Mouse (Mus musculus) heart, embryonic 10.5 days (tissue): Measurements from ENCODE around the gene Bcam. TPM values are rescaled to one million over a fixed set of nuclear protein-coding genes. Genes with fewer than 3 reads are reported as not detected.

Experiments
- DNase-seq: peaks from one replicate; pipeline ENCODE4 v3.0.0-alpha.2; 2017; ENCODE audit warnings: low spot score
- H3K27ac ChIP-seq: fragments of 300-500 bp; sonication (generic); 2 replicates; pipeline ENCODE4 v1.5.1; 2016; ENCODE audit warnings: mild to moderate bottlenecking
- H3K27me3 ChIP-seq: fragments of 300-500 bp; sonication (generic); 2 replicates; pipeline ENCODE4 v1.6.1; 2016; ENCODE audit warnings: mild to moderate bottlenecking; ENCODE audit not compliant: poor library complexity, insufficient read depth, severe bottlenecking
- H3K36me3 ChIP-seq: fragments of 300-500 bp; sonication (generic); 2 replicates; pipeline ENCODE4 v1.6.1; 2016; ENCODE audit warnings: mild to moderate bottlenecking, moderate library complexity
- H3K4me1 ChIP-seq: fragments of 300-500 bp; sonication (generic); 2 replicates; pipeline ENCODE4 v1.6.1; 2016; ENCODE audit warnings: mild to moderate bottlenecking
- H3K4me3 ChIP-seq: fragments of 300-500 bp; sonication (generic); 2 replicates; pipeline ENCODE4 v1.5.1; 2016; ENCODE audit warnings: mild to moderate bottlenecking, moderate library complexity
- H3K9me3 ChIP-seq: fragments of 300-500 bp; sonication (generic); 2 replicates; pipeline ENCODE4 v1.6.1; 2016; ENCODE audit warnings: mild to moderate bottlenecking, moderate library complexity
- WGBS: fragments of 180-500 bp; shearing (Covaris S2); methylation state at CpG from one replicate; pipeline ENCODE4 v1.1.7; 2016; 5-methylcytosine and 5-hydroxymethylcytosine counted together
- polyA plus RNA-seq: library from polyadenylated mRNA; unstranded; fragments of >200 nt; fragmentation: Nextera tagmentation; extraction: Ambion mirVana; gene quantifications from 2 replicates; pipeline ENCODE4 v1.2.1, GENCODE M21; 2016

Gene Bcam
- polyA plus RNA-seq, 1 experiment from 2014 or later, result 140 TPM

- 3% methylated on average over 25 of the region's 25 CpGs for WGBS
- Histone ChIP-seq H3K4me3 (peak overlapping the region; percentile 81), H3K27me3 (no peaks in the 10 kb centered on the region), H3K4me1 (peaks cover 63% of the 10 kb centered on the region), H3K27ac (peak overlapping the region; percentile 93), H3K9me3 (no peaks in the 10 kb centered on the region), H3K36me3 (peaks cover 14% of the 10 kb centered on the region)
- peak; percentile 78 for DNase-seq
Observed at GRCm38 (mm10) chr7:19747420-19748218, 23.2 kb downstream of the Bcam start.

DNA sequence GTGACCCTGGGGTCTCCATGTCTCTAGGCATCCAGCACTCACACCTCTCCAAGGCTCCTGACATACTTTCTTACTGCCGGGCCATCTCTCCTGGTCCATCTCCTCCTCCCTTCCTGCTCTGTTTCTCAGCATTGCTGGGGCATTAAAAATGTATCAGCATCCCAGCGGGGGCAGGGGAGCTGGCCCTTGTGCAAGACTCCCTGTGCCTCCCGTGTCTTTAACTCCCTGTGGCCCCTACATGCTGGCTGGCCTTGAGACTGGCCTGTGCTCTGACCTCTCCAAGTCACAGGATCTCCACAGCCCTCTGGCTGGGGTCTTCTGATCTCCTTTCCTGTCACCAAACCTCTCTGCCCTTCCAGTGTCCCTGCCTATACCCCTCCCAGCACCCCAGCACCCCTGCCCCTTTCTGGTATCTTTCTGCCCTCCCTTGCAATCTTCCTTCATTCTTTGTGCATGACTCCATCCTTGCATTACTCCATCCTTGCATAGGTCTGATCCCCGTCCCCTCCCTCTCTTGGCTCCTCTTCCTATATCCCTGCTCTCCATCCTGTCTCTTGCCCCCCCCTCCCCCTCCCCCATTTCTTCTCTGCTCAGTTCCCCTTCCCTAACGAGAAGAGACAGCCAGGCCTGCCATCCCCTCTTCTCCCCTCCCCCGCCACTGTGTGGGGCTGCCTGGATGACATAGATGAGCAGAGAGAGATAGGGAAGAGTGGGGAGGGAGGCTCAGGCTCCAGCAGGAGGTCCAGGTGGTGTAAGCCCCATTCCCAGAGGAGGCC lies 24.2 kb downstream of the Bcam start:
- H3K9me3 ChIP-seq, result no peaks in the 10 kb centered on the region
- no peak for DNase-seq
- H3K36me3 ChIP-seq, result peaks cover 16% of the 10 kb centered on the region
- 18% methylated on average over 6 of the region's 6 CpGs for WGBS
- peak overlapping the region; percentile 93 for H3K27ac ChIP-seq
- H3K4me1 ChIP-seq, result peaks cover 73% of the 10 kb centered on the region
- H3K4me3 ChIP-seq, result peak overlapping the region; percentile 81
- no peaks in the 10 kb centered on the region for H3K27me3 ChIP-seq

DNA sequence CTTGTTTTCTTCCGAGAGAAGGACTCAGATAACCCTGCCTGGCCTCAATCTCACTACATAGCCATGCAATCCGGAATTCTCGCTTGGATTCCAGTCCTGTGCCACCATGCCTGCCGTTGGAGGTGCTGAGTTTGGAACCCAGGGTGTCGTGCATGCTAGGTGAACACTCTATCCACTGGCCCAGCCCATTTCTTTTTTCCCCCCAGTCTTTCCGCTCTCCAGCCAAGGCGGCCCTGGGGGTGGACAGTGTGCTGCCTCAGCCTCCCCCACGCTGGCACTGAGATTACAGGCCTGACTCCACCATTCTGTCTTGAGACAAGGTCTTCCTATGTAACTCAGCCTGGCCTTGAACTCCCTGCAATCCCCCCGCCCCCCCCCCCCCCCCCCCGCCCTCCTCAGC lies 24.8 kb downstream of the Bcam start:
- H3K4me1 ChIP-seq, result peaks cover 76% of the 10 kb centered on the region
- no peaks in the 10 kb centered on the region for H3K9me3 ChIP-seq
- no peak for DNase-seq
- no peaks in the 10 kb centered on the region for H3K27me3 ChIP-seq
- WGBS, result 63% methylated on average over 8 of the region's 10 CpGs
- 0 out of 2 replicates have a peak overlapping the region, but pooled peaks have one; percentile 83 for H3K27ac ChIP-seq
- H3K4me3 ChIP-seq, result peak overlapping the region; percentile 81; the same call in 1 of the 2 replicates
- peaks cover 22% of the 10 kb centered on the region for H3K36me3 ChIP-seq

DNA sequence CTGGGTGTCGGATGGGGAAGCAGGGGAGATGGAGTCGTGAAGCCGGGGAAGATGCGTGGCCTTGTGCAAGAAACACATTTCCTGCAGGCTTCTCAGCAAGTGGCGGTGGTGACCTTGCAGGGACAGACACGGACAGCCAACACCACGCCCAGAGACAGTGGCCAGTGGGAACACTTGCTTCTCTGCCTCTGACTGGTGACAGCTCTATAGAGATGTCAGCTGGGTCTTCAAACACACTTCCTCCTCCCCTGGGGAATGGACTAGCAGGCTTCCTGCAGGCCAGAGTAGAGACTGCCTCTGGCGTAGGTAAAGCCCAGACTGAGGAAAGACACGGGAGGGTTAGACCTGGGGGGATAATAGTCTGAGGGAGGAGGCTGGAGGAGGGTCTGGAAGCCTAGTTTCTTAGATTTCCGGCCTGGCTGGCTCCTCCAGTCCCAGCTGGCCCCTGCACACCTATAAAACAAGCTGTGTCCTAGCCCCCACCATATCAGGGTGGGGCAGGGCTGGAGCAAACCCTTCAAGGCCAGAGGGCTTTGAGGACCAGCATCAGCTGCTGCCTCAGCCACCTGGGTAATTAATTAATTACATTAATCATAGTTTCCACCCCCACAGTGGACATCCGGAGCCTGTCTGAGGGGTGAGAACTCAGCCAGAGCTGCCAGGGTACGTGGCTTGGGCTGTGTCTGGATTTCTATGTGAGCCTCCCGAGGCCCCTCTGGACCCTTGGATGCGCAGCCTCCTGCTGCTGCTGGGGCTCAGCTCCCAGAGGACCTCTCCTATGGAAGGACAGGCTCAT lies 26.0 kb downstream of the Bcam start:
- WGBS, result 32% methylated on average over 14 of the region's 14 CpGs
- DNase-seq, result peak; percentile 92
- Histone ChIP-seq H3K27me3 (no peaks in the 10 kb centered on the region), H3K36me3 (peaks cover 33% of the 10 kb centered on the region), H3K4me3 (peak overlapping the region; percentile 4), H3K9me3 (no peaks in the 10 kb centered on the region), H3K4me1 (peaks cover 75% of the 10 kb centered on the region), H3K27ac (peak overlapping the region; percentile 83)

- H3K4me1 ChIP-seq, result peaks cover 75% of the 10 kb centered on the region
- H3K9me3 ChIP-seq, result no peaks in the 10 kb centered on the region
- 80% methylated on average over 6 of the region's 6 CpGs for WGBS
- H3K4me3 ChIP-seq, result no peak overlapping the region
- no peak for DNase-seq
- no peaks in the 10 kb centered on the region for H3K27me3 ChIP-seq
- H3K36me3 ChIP-seq, result peaks cover 41% of the 10 kb centered on the region
- H3K27ac ChIP-seq, result peak overlapping the region; percentile 62
Observed at GRCm38 (mm10) chr7:19743791-19744190, 27.0 kb downstream of the Bcam start.

- no peak for DNase-seq
- no peaks in the 10 kb centered on the region for H3K9me3 ChIP-seq
- H3K27me3 ChIP-seq, result no peaks in the 10 kb centered on the region
- WGBS, result 47% methylated on average over 5 of the region's 5 CpGs
- H3K4me3 ChIP-seq, result no peak overlapping the region
- peaks cover 66% of the 10 kb centered on the region for H3K4me1 ChIP-seq
- H3K36me3 ChIP-seq, result peaks cover 51% of the 10 kb centered on the region
- peak overlapping the region; percentile 65; the same call in 1 of the 2 replicates for H3K27ac ChIP-seq
Observed at GRCm38 (mm10) chr7:19742468-19742867, 28.3 kb downstream of the Bcam start.

DNA sequence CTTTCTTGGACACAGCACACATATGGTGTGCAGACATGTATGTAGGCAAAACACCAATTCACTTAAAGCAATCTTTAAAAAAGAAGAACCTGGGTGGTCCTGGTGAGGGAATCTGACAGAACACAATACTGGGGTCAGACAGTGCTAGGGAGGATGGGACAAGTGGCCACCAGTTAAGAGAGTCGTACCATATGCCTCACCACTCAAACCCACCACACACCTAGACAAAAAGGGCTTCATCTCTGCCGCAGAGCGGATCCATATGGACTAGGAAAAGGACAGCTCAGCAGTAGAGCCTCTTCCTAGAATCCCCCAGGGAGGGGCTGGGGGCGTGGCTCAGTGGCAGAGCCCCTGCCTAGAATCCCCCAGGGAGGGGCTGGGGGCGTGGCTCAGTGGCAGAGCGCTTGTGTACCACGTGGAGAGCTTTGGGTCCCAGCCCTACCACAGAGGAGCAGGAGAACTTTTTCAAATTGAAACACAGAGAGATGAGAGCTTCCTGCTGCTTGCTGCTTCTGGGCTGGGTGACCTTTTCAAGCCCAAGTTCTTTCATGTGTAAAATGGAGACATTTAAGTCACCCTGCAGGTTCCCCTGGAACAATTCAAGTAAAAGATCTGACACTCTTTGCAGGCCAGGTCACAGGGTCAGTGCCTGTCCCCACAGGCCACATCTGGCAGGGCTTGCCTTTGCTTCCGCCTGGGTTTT lies 29.3 kb downstream of the Bcam start:
- H3K4me3 ChIP-seq, result 0 out of 2 replicates have a peak overlapping the region, but pooled peaks have one; percentile 3
- H3K36me3 ChIP-seq, result peaks cover 61% of the 10 kb centered on the region
- H3K27ac ChIP-seq, result peak overlapping the region; percentile 65
- H3K27me3 ChIP-seq, result no peaks in the 10 kb centered on the region
- DNase-seq, result no peak
- WGBS, result 18% methylated on average over 8 of the region's 8 CpGs
- H3K4me1 ChIP-seq, result peaks cover 56% of the 10 kb centered on the region
- H3K9me3 ChIP-seq, result no peaks in the 10 kb centered on the region

DNA sequence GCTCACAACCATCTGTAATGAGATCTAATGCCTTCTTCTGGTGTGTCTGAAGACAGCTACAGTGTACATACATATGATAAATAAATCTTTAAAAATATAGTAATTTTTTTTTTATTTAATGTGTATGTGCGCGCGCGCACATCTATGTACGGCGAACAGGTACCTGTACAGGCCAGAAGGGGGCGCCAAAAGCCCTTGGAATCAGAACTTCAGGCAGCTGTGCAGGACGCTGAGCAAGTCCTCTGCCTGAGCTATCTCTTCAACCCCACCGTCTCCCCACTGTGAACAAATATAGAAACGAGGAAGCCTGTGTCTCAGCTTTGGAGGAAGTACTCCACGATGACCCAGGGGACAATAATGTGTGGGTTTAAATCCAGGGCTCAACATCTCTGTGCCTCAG lies 30.5 kb downstream of the Bcam start:
- Histone ChIP-seq H3K9me3 (no peaks in the 10 kb centered on the region), H3K27ac (no peak overlapping the region), H3K36me3 (peaks cover 71% of the 10 kb centered on the region), H3K27me3 (no peaks in the 10 kb centered on the region), H3K4me1 (peaks cover 44% of the 10 kb centered on the region), H3K4me3 (no peak overlapping the region)
- WGBS, result 82% methylated on average over 11 of the region's 11 CpGs
- no peak for DNase-seq

DNA sequence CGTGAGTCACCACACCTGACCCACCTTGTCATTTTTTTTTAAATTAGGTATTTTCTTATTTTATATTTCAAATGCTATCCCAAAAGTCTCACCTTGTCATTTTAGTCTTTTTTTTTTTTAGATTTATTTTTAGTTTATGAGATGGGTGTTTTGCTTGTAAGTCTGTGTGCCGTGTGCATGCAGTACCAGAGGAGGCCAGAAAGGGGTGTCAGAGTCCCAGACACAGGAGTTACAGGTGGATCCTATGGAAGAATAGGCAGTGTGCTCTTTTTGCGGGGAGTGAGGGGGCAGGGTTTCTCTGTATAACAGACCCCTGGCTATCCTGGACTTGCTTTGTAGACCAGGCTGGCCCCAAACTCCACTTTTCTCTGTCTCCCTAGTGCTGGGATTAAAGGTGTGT lies 32.0 kb downstream of the Bcam start:
- H3K36me3 ChIP-seq, result peaks cover 84% of the 10 kb centered on the region
- WGBS, result 90% methylated on average over 3 of the region's 3 CpGs
- H3K4me3 ChIP-seq, result no peak overlapping the region
- H3K27me3 ChIP-seq, result no peaks in the 10 kb centered on the region
- no peaks in the 10 kb centered on the region for H3K9me3 ChIP-seq
- peaks cover 29% of the 10 kb centered on the region for H3K4me1 ChIP-seq
- DNase-seq, result no peak
- H3K27ac ChIP-seq, result no peak overlapping the region

GRCm38 (mm10) chr7:19736389-19737057 lies 34.3 kb downstream of the Bcam start:
- Histone ChIP-seq H3K27ac (peak overlapping the region; percentile 42), H3K27me3 (no peaks in the 10 kb centered on the region), H3K9me3 (no peaks in the 10 kb centered on the region), H3K4me3 (no peak overlapping the region), H3K4me1 (peaks cover 11% of the 10 kb centered on the region), H3K36me3 (peaks cover 91% of the 10 kb centered on the region)
- DNase-seq, result peak; percentile 87
- 86% methylated on average over 16 of the region's 16 CpGs for WGBS

DNA sequence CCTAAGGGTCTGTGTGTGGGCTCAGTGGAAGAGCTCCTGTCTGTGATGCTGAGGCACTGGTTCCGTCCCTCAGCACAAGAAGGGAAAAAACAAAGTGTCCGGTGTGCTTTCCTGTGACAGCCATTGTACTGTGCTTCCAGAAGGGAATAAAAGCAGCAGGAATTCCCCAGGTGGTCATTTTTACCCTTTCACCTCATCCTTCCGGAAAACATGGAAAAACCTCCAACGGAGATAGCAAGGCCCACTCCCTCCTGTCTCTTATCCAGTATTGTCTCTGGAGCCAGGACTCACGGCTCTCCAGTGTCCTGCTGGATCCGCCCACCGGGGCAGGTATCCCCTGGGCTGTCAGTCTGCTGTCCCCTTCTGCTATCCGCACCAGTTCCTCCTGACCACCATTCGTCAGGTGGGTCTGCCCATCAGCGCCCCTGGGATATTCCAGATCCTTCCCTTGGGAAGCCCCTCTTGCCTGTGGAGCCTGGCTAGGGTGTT lies 36.6 kb downstream of the Bcam start:
- DNase-seq, result no peak
- 86% methylated on average over 10 of the region's 10 CpGs for WGBS
- H3K4me1 ChIP-seq, result no peaks in the 10 kb centered on the region
- H3K36me3 ChIP-seq, result peaks cover 93% of the 10 kb centered on the region
- H3K9me3 ChIP-seq, result no peaks in the 10 kb centered on the region
- H3K27me3 ChIP-seq, result no peaks in the 10 kb centered on the region
- H3K27ac ChIP-seq, result no peak overlapping the region
- no peak overlapping the region for H3K4me3 ChIP-seq
